ENCODE assay signal across 17 mouse cellular contexts in the genomic region with DNA sequence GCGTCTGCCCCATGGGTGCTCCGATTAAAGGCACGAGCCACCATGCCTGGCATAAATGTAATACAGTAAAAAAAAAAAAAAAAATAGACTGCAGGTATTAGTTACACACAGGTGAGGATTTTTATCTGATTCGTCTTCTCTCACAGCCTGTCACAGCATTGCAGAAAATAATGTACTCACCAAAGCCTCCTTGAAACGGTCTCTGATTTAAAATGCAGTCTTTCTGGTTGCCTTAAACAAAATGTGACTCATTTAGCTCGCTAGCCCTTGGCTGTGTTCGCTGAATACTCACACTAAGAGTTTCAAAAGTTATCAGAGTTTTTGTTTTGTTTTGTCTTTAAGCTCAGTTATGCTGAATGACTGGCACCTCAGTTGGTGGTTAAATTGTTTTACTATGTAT.
"Had no signal": no experiment of that assay in that cellular context is flagged by ENCODE, and none has a peak within 500 bp of the region (broad histone marks: within the 10 kb centered on the region; RNA-seq: fewer than 3 reads in every experiment).

No protein-coding gene starts in this region.

- ATAC-seq: hindbrain, embryonic 16.5 days; inflammation-experienced regulatory T-cells, adult 6 months; intestine, embryonic 15.5 days; intestine, postnatal 0 days; liver, embryonic 12.5 days had no signal

- DNase-seq: gastrocnemius, adult 2 months; gastrocnemius, postnatal 10 days; gastrocnemius, postnatal 25 days; heart, adult 18-20 months; heart, postnatal 10 days; heart, postnatal 4 days; kidney, adult 18-20 months; kidney, adult 8-10 months; kidney, postnatal 10 days; kidney, postnatal 25 days; kidney, postnatal 4 days; left cerebral cortex, postnatal 4 days had no signal
